Mouse (Mus musculus) retina, postnatal 1 day (tissue): ENCODE data around the gene Arl11.
A peak's percentile ranks its signal among the peaks of the same experiment; 100 is the strongest.

Experiments
- DNase-seq: peaks from one replicate; pipeline ENCODE4 v3.0.0-alpha.2; 2012

The Arl11 gene

DNA sequence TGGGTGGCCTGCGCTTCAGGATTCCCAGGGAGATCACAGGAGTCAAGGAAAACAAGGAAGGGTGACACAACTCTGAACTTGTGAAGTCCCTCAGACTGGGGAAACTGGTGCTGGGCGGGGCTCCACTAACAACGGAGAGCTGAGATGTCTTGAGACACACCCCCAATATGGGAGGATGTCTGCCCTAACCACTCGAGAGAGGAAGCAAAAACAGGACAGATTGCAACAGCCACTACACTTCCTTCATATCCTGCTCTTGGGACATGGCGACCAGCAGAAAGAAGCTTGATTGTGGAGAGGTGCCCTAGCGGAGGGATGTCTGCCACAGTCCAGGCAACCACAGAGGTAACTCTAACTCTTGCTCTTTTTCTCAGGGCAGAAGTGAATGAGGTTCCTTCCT is at the start of gene Arl11:
TSS of gene Arl11 (plus strand) at position 161 of the 400 bp plus-strand sequence.
- no peak for DNase-seq

DNA sequence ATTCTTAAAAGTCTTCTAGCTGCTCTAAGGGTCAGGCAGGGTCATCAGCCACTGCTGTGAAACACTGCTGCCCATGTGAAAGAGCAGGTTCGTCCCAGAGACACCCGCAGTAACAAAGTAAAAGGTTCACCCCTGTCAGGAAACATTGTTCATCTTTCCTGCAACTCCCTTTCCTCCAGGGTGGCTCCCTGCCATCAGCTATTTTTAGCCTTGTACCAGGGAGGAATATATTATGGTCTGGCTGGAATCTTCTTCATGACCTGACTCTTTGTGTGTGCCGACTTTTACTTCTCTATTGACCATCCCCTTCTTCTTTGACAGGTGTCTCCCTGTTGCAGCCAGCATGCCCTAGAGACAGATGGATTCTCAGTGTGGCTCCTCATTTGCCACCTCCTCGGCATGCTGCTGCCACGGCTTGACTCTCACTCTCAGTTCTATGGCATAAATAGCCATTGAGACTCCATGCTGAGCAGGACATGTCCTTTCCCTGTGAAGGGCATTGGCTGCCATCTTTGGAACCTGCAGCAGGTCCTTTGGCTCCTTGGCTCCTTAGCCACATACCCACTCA is 41.6 kb upstream of the Arl11 start:
- no peak for DNase-seq

DNA sequence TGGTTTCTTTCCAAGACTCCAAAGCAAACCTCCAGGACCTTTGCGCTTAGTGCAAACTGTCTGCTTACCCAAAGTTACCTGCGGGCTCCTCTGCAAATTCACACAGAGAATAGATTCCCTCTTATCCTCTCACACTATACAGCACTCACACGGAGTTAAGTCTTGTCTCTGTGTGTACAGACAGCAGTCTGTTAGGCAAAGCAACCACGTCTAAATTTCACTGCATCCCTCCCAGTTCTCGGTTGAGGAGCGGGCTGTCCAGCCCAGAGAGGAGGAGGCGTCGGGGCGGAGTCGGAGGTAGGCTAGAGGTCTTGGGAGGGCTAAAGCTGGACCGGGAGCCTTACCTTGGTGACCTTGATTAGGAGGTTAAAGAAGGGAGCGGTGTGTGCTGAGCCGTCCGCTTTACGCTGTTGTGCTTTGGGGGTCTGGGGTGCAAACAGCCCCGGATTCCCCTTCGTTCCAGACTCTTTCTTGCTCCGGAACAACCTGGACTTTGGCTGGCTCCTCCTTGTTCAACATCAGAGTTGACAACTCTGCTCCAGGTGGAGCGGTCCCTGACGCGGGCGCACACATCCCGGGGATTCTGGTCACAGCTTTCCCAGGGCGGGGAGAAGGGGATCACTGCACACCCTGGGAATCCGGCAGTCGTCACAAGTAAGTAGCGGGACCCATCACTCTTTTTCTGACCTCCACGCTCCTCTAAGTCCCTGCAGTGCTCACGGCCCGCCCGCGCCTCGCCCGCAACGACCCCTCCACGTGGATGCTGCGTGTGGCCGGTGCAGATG is 34.9 kb upstream of the Arl11 start:
- DNase-seq, result peak; percentile 14

DNA sequence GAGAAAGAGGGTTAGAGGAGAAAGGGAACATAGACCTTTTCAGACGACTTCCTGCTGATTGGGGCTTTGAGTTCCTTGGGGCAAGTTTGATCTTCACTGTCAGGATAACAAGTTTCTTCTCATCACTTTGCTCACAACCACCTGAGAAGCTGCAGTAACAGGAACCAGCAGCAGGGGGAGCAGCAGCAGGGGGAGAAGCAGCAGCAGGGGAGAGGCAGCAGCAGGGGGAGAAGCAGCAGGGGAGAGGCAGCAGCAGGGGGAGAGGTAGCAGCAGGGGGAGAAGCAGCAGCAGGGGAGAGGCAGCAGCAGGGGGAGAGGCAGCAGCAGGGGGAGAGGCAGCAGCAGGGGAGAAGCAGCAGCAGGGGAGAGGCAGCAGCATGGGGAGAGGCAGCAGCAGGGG is 32.3 kb upstream of the Arl11 start:
- DNase-seq, result peak; percentile 62

DNA sequence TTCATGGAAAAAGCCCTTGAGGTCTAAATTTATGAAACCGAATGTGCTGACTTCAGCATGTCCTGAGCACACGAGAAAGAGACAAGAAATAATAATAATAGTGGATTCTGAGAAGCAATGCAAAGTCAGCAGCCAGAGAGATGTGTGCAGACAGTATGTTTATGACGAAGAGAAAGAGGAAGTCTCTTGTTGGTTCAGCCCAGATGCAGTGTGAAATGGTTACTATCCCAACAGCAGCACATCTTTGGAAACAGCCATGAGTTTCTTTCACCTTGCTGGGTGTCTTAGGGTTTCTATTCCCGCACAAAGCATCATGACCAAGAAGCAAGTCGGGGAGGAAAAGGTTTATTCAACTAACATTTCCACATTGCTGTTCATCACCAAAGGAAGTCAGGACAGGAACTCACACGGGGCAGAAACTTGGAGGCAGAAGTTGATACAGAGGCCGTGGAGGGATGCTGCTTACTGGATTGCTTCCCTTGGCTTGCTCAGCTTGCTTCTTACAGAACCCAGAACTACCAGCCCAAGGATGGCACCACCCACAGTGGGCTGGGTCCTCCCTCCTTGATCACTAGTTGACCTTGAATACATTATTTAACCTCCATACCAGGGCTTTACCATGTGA is 30.8 kb upstream of the Arl11 start:
- DNase-seq, result no peak

DNA sequence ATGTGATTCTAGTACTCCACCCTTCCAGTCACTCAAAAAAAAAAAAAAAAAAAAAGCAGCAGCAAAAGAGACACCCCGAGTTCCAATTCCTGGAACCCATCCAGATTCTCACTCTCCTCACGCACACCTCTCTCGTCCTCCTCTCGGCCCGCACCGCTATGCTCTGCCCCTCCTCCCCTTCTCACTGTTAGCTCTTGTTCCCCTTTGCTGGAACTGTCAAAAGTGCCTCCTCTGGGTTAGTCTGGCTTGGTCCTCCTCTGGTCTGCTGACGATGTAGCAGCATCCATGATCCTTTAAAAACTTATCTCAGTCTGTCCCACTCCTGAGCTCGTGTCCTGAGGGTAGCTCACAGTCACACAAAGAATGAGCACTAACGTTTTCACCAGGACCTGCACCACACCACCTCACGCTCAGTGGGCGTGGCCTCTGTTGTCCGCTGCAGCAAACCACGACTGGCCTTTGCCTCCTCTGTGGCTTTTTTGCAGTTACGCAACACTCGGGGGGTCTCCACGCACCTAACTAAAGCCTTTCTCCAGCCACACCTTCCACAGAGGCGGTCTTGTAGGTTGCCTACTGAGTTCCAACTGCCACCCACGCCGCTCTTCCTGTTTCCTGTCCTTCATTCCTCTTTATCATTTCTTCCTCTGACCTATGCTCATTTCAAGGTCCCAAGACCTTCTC is 20.8 kb upstream of the Arl11 start:
- DNase-seq, result no peak

DNA sequence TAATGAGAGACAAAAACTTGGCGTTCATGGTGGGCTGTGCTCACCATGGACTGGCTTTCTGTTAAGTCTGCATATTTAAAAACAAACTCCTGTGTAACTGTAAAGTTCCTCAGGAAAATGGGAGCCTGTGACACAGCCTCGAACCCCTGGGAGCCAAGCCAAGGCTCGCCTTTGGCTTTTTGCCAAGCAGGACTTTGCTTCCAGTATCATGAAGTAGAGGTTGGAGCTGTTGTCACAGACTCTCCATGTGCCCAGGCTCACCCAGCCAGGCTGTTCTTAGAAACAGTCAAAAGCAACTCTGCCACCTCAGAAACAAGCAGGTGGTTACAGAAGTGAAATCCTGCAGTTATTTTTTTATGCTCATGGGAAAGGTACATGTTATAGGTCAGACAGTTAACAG is 18.9 kb upstream of the Arl11 start:
- no peak for DNase-seq

DNA sequence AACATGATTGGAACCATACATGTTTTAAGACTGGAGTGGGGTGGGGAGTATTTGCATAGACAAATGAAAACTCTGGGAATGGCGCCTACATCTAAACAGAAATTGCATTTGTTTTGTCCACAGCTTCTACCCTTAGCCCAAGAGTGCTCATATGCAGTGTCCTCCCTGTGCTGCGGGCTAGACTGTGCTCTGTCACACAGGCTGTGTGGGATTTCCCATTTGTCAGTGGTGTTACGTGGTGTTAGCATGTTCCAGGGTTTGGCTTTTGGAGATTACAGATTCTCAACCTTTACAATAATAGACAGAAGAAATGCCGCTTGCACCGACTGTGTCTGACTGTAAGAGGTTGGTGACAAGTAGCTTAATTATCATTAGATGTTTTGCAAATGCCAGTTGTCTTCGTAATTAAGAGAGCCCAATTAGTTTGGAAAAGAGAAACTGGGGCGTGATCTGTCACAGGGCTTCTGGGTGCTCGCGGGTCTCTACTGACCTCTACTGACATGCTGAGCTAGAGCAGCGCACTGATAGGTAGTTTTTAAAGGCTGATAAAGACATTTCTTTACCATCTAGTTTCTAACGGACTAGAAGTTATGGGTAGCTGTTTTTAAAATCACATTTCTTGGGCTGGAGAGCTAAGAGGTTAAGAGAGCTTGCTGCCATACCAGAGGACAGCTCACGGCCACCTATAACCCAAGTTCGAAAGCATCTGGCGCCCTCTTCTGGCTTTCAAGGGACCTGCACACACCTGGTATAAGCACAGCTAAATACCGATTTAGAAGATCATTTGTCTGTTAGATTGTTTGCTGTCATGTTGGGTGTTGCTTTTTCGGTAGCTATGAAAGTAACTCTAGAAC is 15.4 kb upstream of the Arl11 start:
- DNase-seq, result peak; percentile 84

DNA sequence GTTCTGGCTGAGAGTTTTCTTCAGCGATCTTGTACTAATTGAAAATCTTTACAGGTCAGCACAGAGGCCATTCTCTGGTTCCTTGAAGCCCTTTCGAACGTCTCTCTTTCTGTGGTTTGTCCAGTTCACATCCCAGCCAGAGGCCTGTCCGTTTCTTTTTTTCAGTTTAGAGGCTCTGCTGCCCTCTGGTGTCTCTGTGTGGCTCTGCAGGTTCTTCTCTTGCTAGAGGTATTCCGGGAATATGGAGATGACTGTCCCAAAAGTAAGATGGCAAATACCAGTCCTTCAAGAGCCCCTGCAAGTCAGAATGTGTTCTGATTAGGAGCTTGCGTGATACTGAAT is 14.8 kb upstream of the Arl11 start:
- peak; percentile 76 for DNase-seq

DNA sequence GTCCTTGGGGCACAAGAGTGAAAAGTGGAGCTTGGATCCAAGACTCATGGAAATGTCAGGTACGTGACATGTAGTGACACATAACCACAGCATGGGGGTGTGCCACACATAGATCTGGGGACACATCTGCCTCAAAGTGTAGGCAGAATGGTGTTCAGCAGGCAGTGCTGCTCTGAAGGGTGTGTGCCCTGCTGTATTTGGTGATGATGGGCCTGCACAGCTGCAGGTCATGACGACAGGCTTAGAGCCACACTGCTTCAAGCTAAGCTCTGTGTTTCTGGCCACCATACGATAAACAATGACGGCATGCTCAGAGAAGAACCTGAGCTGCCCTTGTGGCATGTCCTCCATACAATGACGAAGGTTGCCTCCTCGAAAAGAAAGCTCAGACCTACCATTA is 9.7 kb upstream of the Arl11 start:
- no peak for DNase-seq

DNA sequence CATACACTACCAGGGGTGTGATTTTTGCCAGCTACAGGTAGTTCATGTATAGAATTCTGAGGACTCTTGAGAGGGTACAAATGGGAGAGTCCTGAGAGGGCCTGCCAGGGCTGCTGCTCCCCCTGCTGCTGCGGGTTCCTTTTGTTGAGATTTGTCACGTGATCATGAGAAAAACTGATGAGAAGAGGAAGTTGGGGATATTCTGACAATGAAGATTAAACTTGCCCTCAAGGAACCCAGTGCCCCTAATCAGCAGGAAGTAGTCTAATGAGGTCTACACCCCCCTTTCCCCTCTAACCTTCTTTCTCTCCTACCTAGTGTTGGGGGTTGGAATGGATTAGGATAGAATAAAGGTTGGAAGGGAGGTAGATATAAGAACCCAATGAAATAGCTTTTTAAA is 8.2 kb upstream of the Arl11 start:
- no peak for DNase-seq

DNA sequence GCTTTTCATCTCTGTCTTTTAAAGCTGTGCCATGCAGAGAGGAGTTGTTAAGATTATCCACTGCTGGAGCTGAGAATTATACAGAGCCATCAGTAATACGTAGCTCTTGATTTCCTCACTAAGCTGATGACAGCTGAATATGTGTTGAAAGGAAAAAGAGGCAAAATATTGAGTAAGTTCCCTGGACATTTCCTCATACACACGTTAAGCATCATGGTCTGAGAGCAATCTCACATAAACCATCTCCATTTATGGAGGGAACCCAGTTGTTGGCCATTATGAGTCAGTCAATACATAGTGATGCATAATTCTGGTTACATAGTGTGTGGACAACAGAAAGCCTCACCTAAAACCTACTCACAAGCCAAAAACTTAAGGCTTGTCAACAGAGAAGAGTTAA is 7.1 kb upstream of the Arl11 start:
- no peak for DNase-seq

DNA sequence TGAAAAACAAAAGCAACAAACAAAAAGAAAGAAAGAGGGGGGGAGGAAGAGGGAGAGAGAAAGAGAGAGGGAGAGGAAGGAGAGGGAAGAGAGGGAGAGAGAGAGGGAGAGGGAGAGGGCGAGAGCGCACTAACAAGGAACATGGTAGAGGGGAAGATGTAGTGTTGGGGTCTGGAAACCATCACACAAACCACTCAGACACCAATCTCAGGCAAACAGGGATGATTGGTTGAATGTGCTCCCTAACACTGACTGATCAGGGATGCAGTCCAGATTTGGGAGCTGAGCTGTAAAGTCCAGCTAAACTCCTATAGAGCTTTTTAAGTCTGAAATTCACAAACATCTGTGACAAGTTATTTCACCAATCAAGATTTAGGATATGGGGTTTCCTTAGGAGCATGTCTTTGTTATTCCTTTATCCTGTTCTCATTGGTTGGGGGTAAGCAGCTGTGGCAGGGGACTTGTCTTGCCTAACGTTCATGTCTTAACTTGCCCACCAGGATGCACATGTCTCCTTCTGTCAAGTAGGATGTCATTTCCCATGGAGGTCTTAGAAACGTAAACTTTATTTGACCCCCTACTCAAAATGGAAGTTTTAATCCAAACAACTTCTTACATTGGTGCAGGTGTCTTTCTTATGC is 5.5 kb upstream of the Arl11 start:
- DNase-seq, result no peak

DNA sequence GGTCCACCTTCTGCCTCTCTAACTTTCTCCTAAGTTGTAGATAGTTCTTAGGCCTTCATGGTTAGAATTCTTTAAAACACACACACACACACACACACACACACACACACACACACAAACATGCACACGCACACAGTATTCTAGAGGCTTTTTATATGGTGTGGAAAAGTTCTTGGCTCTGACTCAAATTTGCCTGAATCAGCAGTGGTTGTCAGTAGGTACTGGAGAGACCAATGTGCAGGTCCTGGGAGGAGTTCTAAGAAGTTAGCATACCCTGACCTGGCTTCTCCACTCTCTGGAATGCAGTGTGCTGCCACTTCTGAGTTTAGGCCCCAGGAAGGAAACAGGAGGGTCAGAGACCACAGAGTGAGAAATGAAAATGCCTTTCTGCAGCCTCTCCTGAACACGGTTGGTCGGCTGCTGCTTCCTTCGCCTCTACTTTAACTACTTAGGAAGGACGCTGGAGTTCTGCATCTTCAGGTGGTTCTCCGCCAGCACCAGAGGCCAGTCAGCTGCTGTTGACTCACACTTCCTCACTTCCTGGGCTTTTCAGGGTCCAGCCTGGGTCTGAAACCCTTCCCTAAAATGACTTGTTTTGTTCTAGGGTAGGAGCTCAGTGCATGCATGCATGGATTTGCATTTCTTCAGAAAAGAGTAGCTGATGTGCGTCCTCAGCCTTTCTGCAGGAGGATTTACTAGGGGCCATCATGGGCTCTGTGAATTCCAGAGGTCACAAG is 651 bp downstream of the Arl11 start:
- no peak for DNase-seq

DNA sequence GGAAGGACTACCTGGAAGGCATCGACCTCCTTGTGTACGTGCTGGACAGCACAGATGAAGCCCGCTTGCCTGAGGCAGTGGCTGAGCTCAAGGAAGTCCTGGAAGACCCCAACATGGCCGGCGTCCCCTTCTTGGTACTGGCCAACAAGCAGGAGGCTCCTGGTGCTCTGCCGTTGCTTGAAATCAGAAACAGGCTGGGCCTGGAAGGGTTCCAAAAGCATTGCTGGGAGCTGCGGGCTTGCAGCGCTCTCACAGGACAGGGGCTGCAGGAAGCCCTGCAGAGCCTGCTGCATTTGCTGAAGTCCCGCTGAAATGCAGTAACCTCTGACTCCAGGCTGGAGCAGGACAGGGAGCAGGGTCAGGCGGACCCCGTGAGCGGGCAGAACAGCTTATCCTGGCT is 1.4 kb downstream of the Arl11 start:
- DNase-seq, result no peak

DNA sequence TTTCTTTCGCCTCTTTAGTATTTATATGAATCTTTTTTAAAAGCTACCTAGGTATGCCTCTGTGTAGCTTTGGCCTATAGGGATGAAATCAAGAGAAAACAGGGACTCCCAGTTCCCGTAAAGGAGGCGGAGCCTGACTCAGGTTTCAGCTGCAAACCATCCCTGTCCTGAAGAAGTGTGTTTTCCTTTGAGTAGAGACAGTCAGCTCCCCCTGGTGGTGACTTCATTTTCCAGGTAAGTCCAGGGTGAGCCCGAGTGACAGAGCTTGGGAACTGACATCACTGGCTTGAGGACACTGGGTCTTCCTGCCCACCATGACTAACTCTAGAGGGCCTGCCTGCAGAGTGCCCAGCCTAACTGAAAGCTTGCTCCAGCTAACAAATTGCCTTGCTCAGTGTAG is 7.3 kb downstream of the Arl11 start:
- DNase-seq, result peak; percentile 76

DNA sequence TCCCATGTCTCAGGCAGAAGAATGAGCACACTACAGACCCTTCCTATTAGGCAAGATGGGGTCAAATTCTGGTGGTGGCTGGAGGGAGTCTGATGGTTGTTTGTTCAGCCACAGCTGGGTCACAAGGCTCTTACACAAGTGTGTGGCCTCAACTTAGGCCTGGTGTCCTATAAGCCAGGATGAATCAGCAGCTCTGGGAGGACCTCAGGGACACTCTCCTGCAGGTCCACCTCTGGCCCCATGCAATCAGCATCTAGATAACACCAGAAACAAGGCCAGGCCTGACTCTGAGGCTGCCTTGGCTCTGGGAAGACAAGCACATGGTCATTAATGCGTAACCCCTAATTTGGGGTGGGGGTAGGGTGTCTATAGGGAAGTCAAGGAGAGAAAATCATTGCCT is 11.2 kb downstream of the Arl11 start:
- no peak for DNase-seq

DNA sequence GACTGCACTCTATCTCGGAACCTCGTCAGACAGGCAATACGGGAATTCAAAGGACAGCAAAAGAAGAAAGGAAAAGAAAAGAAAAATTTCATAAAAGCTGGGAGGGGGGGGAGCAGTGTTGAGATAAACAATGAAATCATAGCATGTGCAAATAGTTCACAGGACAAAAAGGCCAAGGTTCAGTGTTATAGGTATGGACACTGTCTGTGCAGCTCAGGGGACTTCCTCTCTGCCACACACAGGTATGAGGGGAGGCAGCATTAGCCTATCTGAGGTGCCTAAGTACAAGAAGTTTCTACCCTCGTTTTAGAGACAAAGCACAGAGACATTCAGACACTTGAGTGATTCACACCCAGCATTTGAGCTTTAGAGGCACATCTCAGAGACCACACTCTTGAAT is 11.6 kb downstream of the Arl11 start:
- DNase-seq, result no peak

DNA sequence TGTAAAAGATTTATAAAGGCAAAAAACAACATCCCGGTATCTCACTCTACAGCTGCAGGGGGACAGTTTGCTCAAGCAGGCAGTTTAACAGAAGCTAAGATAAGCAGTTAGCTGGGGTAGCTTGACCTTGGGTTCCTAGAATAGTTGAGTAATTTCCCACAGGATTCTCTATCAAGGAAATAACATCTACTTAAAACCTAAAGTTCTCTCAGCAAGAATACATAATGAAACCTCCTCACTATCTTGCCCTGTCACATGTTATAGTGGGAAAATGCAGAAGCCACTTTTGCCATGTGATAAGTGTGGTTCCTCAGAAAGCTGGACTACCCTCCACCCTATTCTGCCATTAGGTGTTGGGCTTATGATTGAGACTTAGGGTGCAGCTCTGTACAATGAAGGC is 13.2 kb downstream of the Arl11 start:
- no peak for DNase-seq

DNA sequence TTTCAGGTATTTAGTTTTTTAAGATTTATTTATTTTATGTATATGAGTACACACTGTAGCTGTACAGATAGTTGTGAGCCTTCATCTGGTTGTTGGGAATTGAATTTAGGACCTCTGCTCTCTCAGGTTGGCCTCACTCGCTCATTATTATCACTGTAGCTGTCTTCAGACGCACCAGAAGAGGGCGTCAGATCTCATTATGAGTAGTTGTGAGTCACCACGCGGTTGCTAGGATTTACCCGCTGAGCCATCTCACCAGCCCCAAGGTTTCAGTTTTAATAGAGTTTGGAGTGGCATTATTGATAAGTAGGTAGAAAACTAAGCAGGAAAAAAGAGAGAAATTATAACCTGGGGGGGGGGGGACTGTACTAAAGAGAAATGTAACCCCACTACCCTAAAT is 17.5 kb downstream of the Arl11 start:
- DNase-seq, result peak; percentile 23

DNA sequence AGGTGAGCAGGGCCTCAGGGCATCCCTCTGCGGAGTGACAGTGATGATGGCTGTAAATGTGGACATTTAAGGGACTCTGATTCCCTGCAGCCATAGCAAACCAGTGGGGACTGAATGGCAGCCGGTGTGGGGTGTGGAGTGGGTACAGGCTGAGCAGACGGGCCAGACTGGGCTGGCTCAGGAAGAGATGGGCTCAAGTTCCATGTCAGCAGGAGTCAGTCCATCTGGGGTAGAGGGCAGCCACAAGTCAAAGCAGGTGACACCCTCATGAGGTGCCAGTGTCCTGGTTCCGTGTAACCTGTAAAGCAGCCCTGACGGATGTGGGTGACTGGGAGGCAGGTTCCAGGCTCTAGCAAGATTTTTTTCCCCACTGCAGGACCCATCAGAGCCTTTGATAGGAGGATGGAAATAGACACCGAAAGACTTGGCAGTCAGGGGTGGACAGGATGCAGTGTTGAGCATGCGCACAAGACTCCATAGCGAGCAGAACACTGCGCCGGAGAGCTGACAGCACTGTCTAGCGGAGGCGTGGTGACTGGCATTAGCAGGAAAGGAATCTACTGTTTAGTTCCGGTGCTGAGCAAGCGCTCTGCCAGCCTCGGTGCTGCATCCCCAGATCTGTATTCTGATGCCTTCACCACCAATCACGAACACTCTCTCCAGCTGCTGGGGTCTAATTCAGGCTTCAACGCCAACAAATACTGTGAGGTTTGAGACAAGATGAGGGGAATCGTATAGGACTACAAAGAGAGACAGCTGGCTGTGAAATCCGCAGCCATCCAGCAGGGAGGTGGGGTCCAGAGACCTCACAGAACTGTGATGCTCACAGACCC is 18.3 kb downstream of the Arl11 start:
- DNase-seq, result peak; percentile 85
